Mouse (Mus musculus) hematopoietic stem cell, adult 5-6 weeks (primary cell): ENCODE results near the gene Ndufaf8. TPM values are rescaled to one million over a fixed set of nuclear protein-coding genes. Genes with fewer than 3 reads are reported as not detected.

Source experiments
- ATAC-seq, 2 experiments: fragments of 125-278 bp in 1 of 2; replicated peaks in 1 of 2; 2 replicates each; pipeline ENCODE4 v1.8.0; 2016 to 2017; ENCODE audit warnings: inconsistent platforms in 2 of 2, mild to moderate bottlenecking in 2 of 2, moderate number of reproducible peaks in 2 of 2, low read depth in 1 of 2, moderate TSS enrichment in 1 of 2; ENCODE audit not compliant: low FRiP score in 2 of 2, poor library complexity in 2 of 2, severe bottlenecking in 2 of 2, insufficient read depth in 1 of 2, low TSS enrichment in 1 of 2
- total RNA-seq: library from RNA; stranded (forward); fragments of 172-1452, 232-1000 nt; gene quantifications from 2 replicates; pipeline ENCODE4 v1.2.3, GENCODE M21; 2017

The Ndufaf8 gene
- total RNA-seq, 1 experiment from 2014 or later, result 13.4 TPM

- no peak for ATAC-seq
Observed at GRCm38 (mm10) chr11:120117626-120118025, 18.9 kb downstream of the Ndufaf8 start.

GRCm38 (mm10) chr11:120119108-120119507 is 20.4 kb downstream of the Ndufaf8 start:
- ATAC-seq, result no peak

- ATAC-seq, result no peak
Observed at GRCm38 (mm10) chr11:120119936-120120541, 21.3 kb downstream of the Ndufaf8 start.

GRCm38 (mm10) chr11:120120642-120121420 is 22.1 kb downstream of the Ndufaf8 start:
- ATAC-seq, result 0 out of 4 replicates have a peak, but pooled peaks of 1 of the 2 experiments have one; percentile 32

- ATAC-seq, result no peak
Observed at GRCm38 (mm10) chr11:120122126-120122525, 23.4 kb downstream of the Ndufaf8 start.

- no peak for ATAC-seq
Observed at GRCm38 (mm10) chr11:120126845-120127244, 28.1 kb downstream of the Ndufaf8 start.

- no peak for ATAC-seq
Observed at GRCm38 (mm10) chr11:120129281-120129680, 30.6 kb downstream of the Ndufaf8 start.

GRCm38 (mm10) chr11:120134148-120134547 is 35.4 kb downstream of the Ndufaf8 start:
- no peak for ATAC-seq

GRCm38 (mm10) chr11:120134847-120135530 is 36.3 kb downstream of the Ndufaf8 start:
- ATAC-seq, result no peak

- no peak; a peak in 1 of 4 replicates for ATAC-seq
Observed at GRCm38 (mm10) chr11:120136195-120136594, 37.5 kb downstream of the Ndufaf8 start.

- ATAC-seq, result peak in 1 of 2 experiments; percentile 49; a peak in 2 of 4 replicates
Observed at GRCm38 (mm10) chr11:120136796-120137624, 38.3 kb downstream of the Ndufaf8 start.

GRCm38 (mm10) chr11:120137625-120138004 is 38.9 kb downstream of the Ndufaf8 start:
- no peak for ATAC-seq

- no peak for ATAC-seq
Observed at GRCm38 (mm10) chr11:120139309-120139731, 40.6 kb downstream of the Ndufaf8 start.

- ATAC-seq, result no peak
Observed at GRCm38 (mm10) chr11:120140255-120140654, 41.5 kb downstream of the Ndufaf8 start.

- peak; percentile 88 to 92 for ATAC-seq
Observed at GRCm38 (mm10) chr11:120142601-120143051, 43.9 kb downstream of the Ndufaf8 start.

- no peak for ATAC-seq
Observed at GRCm38 (mm10) chr11:120143708-120144497, 45.2 kb downstream of the Ndufaf8 start.
